Mouse (Mus musculus) cerebellum, adult 18-20 months (tissue): Measurements from ENCODE around the gene Wnt7a.
A peak's percentile ranks its signal among the peaks of the same experiment; 100 is the strongest.

Experiments used
- DNase-seq, 2 experiments: peaks; one replicate each; pipeline ENCODE4 v3.0.0; 2021

Wnt7a gene

GRCm38 (mm10) chr6:91383871-91384270 is 27.3 kb downstream of the Wnt7a start:
- DNase-seq: peak in 1 of 2 experiments; percentile 52

- peak in 1 of 2 experiments; percentile 47 for DNase-seq
These were observed 27.9 kb downstream of the Wnt7a start for GRCm38 (mm10) chr6:91383303-91383702.

- DNase-seq: no peak
These were observed 31.3 kb downstream of the Wnt7a start for GRCm38 (mm10) chr6:91379871-91380270.

DNA sequence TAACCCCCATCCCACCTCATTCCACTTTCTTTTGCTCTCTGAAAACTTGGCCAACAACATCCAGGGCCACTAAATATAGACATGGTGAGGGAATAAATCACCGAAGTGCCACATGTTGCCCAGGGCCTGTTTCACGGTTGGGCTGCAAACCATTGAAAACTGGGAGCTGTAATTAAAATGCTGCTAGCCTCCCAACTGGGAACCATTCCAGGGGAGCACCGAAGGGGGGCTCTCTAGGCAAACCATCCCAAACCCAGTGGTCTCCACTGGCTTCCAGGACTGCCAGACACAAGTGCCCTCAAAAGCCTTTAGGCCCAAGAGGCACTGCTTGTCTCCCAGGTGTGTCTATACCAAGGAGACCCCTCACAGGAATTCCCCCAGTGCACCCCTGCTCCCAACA is 31.9 kb downstream of the Wnt7a start:
- DNase-seq: no peak

- DNase-seq: no peak
These were observed 38.2 kb downstream of the Wnt7a start for GRCm38 (mm10) chr6:91372977-91373376.

- DNase-seq: no peak
These were observed 38.6 kb downstream of the Wnt7a start for GRCm38 (mm10) chr6:91372586-91372971.

DNA sequence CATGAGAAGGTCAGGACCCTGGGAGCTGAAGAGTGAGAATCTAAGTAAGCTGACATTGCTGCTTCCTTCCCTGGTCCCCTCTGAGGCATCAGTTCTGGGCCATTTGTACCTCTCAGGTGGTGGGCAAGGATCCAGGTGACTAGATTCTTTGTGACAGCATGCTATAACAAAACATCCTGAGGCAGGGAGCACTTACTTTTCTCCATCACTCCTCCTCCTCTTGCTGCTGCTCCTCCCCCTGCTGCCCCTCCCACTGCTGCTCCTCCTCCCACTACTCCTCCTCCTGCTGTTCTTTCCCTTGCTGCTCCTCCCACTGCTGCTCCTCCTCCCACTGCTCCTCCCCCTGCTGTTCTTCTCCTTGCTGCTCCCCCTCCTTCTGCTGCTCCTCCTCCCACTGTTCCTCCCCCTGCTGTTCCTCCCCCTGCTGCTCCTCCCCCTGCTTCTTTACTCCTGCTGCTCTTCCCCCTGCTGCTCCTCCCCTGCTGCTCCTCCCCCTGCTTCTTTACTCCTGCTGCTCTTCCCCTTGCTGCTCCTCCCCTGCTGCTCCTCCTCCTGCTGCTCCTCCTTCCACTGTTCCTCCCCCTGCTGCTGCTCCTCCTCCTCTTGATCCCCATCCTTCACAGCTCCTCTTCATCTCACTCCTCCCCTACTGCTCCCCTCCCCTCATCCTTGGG is 39.1 kb downstream of the Wnt7a start:
- peak in 1 of 2 experiments; percentile 59 for DNase-seq

DNA sequence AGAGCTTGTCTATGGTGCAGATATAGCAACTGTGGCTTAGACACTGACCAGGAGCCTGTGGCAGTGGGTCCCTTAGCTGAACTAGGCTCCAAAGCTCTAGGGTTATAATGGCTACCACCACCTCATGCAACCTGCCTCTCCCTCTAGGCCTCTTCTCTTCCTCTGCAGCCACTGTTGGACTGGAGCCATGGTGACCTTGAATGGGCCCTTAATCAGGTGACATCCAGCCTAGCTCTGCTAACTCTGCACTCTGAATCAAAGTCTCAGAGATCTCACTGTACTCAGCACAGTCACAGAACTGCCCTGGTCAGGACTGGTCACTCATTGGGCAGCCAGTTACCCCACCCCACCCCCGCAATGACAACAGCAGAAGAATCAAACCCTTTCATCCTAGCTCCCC is 44.4 kb downstream of the Wnt7a start:
- no peak for DNase-seq

- no peak for DNase-seq
These were observed 45.7 kb downstream of the Wnt7a start for GRCm38 (mm10) chr6:91365480-91365879.

- peak; percentile 55 to 61 for DNase-seq
These were observed 48.4 kb downstream of the Wnt7a start for GRCm38 (mm10) chr6:91362756-91363155.

- no peak for DNase-seq
These were observed 50.2 kb downstream of the Wnt7a start for GRCm38 (mm10) chr6:91360998-91361397.

DNA sequence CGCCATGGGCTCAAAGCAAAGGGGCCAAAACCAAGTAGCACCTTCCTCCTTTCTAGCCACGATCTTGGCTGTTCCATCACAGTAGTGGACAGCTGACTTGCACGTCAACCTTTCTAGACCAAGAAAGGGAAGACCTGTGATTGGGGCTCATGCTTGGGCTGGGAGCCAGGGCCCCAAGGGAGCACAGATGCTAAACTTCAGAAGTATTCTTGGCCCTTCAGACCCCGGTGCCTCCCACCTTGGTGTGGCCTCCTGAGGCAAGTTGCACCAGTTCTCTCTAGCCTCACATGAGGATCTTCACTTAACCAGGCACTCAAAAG is 50.8 kb downstream of the Wnt7a start:
- peak; percentile 41 to 59 for DNase-seq

DNA sequence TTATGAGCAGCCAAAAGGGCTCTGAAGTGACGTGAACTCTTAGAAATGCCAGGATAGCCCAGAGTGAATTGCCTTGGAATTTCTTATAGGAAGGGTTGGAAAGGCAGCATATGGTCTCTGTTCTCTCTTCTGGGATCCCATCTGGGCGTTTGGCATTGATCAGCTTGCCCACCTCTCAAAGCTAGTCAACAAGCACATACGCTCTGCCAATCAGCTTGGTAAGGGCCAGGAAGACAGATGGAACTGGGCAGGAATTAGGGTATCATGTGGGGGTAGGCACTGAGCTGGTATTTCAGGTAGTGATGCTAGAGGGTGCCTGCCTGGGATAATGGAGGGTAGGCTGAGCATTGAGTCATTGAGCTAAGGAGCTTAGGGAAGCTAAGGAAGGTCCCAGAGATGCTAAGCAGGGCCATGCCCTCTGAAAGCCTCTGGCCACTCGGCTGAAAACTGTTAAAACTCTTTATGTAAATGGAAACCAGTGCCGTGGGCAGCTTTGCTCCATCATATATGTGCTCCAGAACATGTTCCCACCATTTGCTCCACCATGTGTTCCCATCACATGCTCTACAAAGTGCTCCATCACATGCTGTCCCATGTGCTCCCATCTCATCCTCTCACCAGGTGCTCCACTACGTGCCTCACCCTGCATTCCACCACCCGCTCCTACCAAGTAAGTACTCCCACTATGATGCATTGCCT is 51.3 kb downstream of the Wnt7a start:
- peak; percentile 85 to 90 for DNase-seq

DNA sequence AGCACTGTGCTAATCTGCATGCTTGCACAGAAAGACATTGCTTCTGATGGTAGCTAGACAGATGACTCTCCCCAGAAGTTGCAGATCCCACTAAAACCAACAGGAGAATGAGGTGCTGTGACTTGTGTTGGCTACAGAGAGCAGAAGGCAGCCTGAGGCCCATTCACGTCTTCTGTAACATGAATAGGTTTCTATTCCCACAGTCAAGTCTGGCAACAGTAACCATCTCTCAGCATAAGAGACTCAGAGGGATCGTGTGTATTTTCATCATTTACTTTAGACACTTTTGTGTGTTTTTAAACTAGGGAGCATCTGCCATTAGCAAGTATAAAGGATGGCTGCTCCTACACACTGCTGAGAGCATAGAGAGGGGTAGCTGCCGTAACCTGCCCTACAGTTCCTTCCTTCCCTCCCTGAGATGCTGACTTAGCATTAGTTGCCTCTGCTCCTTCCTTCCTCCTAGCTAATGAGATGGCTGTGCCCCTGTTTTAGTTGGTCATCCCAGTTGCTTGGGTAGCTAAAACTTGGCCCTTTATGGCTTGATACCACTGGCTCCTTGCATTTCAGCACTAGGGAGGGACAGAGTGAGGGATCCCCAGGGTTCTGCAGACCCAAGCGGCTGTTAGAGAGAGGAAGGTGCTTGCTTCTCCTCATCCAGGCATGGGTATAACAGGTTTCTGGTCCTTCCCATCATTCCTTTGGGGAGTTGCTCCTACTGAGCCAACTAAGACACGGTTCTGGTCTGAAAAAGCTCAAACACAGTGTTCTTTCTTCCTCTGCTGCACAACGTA is 52.1 kb downstream of the Wnt7a start:
- no peak for DNase-seq

DNA sequence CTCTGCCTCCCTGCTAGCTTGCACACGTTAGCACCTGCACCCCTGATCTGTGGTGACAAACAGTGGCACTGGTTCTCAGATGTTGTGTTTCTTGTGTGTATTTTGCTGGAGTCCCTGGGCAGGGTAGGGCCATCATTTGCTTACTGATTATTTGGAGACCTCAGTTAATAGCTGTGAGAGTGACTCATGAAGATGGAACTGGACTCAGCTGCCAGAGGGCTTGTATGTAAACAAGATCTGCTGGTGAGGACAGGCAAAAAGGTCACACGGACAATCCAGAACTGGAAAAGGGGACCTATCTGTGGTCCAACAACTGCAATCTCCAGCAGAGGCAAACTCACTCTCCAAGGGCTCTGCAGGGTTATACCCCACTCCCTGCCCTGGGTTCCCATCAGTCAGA is 52.8 kb downstream of the Wnt7a start:
- no peak for DNase-seq

GRCm38 (mm10) chr6:91357238-91357876 is 53.8 kb downstream of the Wnt7a start:
- no peak for DNase-seq

DNA sequence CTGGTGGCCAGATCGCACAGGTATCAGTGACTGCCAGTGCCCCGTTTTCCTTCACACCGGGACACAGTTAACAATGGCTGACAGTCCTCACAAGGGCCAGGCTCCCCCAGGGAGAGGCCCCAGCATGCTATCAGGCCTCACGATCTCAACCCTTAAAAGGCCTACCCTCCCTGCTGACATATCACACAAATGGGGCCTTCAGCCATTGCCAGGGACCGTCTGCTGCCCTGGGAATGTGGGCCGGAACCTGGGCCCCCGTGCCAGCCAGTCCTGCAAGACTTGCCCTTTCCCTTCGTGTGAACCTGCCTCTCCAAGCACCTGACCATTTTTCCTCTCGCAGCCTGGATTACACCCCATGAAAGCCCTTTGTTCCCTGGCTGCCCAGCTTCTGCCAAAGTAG is 61.5 kb downstream of the Wnt7a start:
- peak in 1 of 2 experiments; percentile 40 for DNase-seq

DNA sequence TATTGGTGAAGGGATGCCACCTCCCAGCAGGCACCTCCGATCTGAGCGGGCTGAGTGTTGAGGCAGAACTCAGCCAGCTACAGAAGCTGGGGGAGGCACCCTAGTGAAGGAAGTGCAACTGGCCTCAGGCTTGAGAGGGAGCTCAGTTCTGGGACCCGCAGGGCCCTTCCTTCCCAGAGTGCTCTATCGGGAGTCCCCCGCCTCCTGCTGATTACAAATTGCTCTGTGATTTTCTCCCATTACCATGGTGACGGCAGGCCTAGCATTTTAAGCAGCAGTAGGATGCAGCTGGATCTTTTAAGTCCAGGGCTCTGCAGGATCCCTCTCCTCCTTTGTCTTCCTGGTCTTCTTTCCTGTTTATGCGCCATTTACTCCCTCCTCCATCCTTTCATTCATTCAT is 63.4 kb downstream of the Wnt7a start:
- no peak for DNase-seq

DNA sequence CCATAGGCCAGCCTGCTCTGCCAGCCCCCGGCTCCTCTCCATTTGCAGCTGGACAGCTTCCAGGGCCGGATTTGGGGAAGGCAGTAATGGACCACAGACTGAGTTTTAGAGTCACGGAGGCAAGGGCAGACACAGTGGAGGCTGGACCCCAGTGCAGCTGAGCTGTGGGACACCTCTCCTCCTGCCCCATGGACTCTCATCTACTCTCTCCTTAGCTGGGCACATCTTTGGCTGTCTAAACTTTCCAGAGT is 64.3 kb downstream of the Wnt7a start:
- no peak for DNase-seq

- no peak for DNase-seq
These were observed 64.9 kb downstream of the Wnt7a start for GRCm38 (mm10) chr6:91346071-91346905.

DNA sequence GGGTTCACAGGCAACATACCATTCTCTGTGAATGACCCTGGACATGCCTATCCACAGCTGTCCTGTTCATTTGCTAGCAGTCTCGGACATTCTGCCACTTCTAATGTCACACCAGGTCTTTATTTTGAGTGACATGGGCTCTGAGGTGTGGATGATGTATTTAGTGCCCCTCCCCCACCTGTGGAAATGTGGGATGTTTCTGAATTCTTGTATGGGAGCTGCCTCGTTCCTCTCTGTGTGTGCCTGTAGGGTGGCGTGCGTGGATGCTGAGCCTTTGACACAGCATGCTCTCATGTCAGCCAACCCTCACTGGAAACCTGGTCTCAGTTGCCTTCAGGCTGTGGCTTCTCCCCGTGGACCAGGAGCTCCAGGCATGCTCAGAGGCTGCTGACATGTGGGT is 66.1 kb downstream of the Wnt7a start:
- no peak for DNase-seq

GRCm38 (mm10) chr6:91339612-91340246 is 71.4 kb downstream of the Wnt7a start:
- peak; percentile 49 to 53 for DNase-seq
